Mouse (Mus musculus) liver, adult (tissue): ENCODE data around the gene Nmur2.

Source experiments
- GATA4 ChIP-seq: IDR thresholded peaks from 2 replicates; pipeline ENCODE4 v1.6.1; 2014; ENCODE audit warnings: mild to moderate bottlenecking, low read length; ENCODE audit not compliant: insufficient replicate concordance

Gene Nmur2

GRCm38 (mm10) chr11:56040917-56041316, at the start of gene Nmur2:
TSS of gene Nmur2 (minus strand) at chr11:56041010.
- no peak for TF ChIP-seq GATA4

GRCm38 (mm10) chr11:56089127-56089689, 48.4 kb upstream of the Nmur2 start:
- no peak for TF ChIP-seq GATA4

GRCm38 (mm10) chr11:56072131-56072530, 31.3 kb upstream of the Nmur2 start:
- no peak for TF ChIP-seq GATA4

- TF ChIP-seq GATA4, result no peak
Observed at GRCm38 (mm10) chr11:56069658-56070057, 28.8 kb upstream of the Nmur2 start.

- TF ChIP-seq GATA4, result peak; percentile 73
Observed at GRCm38 (mm10) chr11:56065147-56065546, 24.3 kb upstream of the Nmur2 start.

- TF ChIP-seq GATA4, result no peak
Observed at GRCm38 (mm10) chr11:56064575-56064974, 23.8 kb upstream of the Nmur2 start.

GRCm38 (mm10) chr11:56059236-56059635, 18.4 kb upstream of the Nmur2 start:
- no peak for TF ChIP-seq GATA4

- TF ChIP-seq GATA4, result no peak
Observed at GRCm38 (mm10) chr11:56054439-56054838, 13.6 kb upstream of the Nmur2 start.

- TF ChIP-seq GATA4, result no peak
Observed at GRCm38 (mm10) chr11:56026854-56027253, 14.0 kb downstream of the Nmur2 start.

- TF ChIP-seq GATA4, result no peak
Observed at GRCm38 (mm10) chr11:56025746-56026570, 14.9 kb downstream of the Nmur2 start.

GRCm38 (mm10) chr11:56013510-56014057, 27.2 kb downstream of the Nmur2 start:
- no peak for TF ChIP-seq GATA4

- no peak for TF ChIP-seq GATA4
Observed at GRCm38 (mm10) chr11:56012396-56012795, 28.4 kb downstream of the Nmur2 start.

- no peak for TF ChIP-seq GATA4
Observed at GRCm38 (mm10) chr11:56008277-56008676, 32.5 kb downstream of the Nmur2 start.

GRCm38 (mm10) chr11:55992799-55993198, 48.0 kb downstream of the Nmur2 start:
- TF ChIP-seq GATA4, result no peak

- no peak for TF ChIP-seq GATA4
Observed at GRCm38 (mm10) chr11:55992148-55992547, 48.7 kb downstream of the Nmur2 start.

- no peak for TF ChIP-seq GATA4
Observed at GRCm38 (mm10) chr11:55991505-55992066, 49.2 kb downstream of the Nmur2 start.
